Mouse (Mus musculus): Measurements from ENCODE around the gene Mnt.
A peak's percentile ranks its signal among the peaks of the same experiment; 100 is the strongest.
"Not testable (repeated sequence)": the region's sequence is repeated elsewhere in the genome, so short reads cannot be mapped to it uniquely, and the experiment has no call there.

The Mnt gene

DNA sequence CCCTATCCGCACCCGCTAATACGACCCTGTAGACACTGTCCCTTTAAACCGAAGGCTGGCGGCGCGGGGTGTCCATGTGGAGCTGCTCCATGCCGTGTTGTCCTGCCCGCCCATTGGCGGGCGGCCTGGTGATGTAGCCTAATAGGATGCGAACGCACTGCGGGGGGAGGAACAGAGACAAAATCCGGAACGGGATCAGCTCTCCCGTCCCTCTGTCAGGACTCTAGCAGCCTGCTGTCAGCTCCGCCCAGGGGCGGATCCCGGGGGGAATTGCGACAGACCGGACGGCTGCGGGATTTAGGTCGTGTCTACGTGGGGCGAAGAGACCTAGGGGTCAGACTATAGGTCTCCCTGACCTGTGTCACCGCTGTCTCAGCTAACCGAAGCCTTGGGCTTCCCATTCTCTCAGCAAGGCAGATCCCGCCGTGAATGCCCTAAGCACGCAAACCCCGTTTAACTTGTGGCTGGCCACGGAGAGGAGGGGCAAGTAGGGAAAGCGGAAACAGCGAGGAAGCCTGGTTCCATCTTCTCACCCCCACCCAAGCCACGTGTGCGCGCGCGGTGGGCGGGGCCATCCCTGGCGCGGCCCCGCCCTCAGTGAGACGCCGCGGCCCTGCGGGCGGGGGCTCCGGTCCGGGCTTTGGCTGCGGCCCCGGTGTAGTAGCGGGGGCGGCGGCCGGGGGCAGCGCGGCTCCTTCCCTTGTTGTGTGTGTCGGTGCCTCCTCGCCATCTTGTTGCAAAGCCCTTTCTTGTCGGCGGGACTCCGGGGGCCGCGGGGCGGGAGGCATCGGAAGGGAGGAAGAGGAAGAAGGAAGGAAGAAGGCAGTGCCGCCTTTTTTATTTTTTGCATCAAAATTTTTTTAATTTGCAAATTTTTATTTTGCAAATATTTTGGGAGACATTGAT, at the start of gene Mnt:
Gene Mnt (plus strand): TSS at position 665 of the 906 bp plus-strand sequence.
- DNase-seq: peak; percentile 100

DNA sequence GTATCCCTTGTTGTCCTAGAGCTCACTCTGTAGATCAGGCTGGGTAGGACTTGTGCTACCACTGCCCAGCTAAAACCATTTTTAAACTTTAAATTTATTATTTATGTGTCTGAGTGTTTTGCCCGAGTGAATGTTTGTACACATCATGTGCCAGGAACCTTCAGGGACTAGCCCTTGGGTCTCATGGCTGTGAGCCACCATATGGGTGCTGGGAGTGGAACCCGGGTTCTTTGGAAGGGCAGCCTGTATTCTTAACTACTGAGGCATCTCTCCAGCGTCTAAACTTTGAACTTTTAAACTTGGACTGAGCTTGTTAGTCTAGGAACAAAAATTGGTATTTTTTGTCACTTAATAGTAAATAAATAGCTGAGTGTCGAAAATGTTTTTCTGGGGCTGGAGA, 37.8 kb upstream of the Mnt start:
- DNase-seq: no peak

DNA sequence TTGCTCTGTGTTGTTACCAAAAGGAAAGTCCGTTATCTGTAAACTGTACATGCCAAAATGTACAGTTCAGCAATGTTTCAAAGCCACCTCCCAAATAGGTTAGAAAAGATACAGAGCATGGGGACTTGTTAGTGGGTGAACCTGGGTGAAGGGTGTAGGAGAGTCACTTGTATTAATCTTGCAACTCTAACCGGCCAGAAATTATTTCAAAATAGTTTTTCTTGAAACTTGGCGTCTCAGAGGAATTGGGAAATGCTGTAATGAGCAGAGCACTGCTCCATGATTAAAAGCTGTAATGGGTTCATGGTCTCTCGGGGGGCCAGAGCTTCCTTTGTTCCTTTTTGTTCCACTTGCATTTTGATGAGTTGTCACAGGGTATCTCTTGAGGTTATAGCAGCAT, 30.1 kb upstream of the Mnt start:
- DNase-seq: no peak

DNA sequence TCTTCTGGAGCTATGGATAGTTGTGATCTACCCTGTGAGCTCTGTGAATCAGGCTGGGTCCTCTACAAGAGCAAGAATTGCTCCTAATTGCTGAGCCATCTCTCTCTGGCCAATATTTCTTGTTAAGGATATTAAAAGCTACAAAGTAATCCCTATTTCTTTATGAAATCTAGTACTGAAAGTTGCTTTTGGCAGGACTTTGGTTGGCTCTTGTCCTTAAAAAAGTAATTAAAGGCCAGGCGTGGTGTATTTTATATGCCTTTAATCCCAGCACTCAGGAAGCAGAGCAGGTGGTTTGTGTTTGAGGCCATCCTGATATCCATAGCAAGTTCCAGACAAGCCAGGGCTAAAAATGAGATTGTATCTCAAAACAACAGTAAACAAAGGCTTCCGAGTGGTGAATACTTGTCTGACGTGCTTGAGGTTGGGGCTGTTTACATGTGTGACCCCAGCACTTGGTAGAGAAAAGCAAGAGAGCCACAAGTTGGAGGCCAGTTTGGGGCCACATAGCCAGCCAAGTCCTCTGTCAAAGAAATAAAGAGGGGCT, 26.6 kb upstream of the Mnt start:
- DNase-seq: no peak

DNA sequence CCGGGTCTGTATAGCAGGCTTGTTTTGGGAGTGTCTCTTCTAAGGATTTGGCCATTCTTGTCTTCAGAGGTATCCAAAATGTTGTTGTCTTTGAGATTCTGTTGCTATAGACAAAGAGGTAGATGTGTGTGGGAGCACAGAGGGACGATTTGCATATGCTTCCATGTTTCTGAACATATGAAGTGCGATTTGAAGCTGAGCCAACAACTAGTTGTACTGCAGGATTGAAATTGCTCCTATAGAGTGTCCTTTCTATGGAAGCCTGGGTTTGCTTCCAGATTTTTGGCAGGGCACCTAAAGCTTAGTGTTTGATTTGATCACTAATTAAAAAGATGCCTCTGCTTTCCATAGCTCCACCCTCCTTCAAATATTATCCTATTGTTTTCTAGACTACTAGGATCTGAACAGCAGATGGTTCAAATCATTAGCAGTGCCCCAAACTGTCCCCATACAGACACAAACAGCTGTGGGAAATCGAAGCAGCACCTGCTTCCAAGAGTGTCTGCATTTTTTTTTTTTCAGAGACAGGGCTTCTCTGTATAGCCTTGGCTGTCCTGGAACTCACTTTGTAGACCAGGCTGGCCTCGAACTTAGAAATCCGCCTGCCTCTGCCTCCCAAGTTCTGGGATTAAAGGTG, 23.4 kb upstream of the Mnt start:
- no peak for DNase-seq

DNA sequence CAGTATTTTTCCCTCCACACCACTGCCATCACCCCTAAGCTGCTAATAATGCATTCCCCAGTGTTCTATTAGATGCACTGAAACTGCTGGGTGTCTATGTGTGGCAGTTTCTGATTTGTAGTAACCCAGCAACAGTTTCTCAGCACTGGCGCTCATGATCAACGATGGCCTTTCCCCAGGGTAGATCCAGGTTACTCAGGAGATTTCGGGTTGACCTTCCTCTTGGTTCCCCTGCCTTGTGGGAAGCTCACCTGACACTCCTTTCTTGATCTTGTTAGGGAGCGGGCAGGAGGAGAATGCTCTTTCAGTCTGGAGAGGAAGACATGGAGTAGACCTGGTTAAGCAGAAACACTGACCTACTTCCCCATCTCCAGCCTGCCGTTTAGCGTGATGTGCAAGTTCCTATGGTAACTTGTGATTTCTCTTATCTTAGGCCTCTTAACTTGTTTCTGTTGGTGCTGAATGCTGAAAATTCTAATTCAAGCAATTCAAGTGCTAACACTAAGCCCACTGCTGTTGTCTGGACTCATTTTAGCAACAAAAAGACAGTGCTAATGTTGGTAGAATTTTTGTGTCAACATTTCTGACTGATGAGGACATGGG, 22.4 kb upstream of the Mnt start:
- DNase-seq: no peak

DNA sequence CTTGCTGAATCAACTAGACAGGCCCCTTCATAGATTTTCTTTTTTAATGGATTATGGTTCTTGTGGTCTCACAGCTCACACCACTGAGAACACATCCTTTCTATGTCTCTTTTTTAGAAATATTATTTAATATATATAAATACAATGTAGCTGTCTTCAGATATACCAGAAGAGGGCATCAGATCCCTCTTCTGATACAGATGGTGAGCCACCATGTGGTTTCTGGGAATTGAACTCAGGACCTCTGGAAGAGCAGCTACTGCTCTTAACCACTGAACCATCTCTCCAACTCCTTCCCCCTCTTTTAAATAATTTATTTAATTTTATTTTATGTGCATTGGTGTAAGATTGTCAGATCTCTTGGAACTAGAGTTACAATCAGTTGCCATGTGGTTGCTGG, 20.6 kb upstream of the Mnt start:
- no peak for DNase-seq

DNA sequence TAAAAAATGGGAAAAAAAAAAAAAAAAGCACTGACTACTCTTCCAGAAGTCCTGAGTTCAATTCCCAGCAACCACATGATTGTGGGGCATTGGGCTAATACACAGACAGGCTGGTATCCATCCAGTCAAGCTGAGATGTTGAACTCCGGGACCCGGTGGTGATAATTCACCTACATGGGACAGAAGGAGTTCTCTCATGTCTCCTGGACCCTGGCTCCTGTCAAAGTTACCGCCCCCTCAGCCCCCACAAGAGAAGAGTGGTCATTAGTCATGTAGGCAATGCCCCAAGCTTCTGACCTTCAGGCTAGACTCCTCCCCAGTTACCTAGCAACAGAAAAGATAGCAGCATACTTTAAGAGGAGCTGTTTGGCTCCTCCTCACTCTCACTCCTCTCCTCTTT, 19.7 kb upstream of the Mnt start:
- not testable (repeated sequence) for DNase-seq

DNA sequence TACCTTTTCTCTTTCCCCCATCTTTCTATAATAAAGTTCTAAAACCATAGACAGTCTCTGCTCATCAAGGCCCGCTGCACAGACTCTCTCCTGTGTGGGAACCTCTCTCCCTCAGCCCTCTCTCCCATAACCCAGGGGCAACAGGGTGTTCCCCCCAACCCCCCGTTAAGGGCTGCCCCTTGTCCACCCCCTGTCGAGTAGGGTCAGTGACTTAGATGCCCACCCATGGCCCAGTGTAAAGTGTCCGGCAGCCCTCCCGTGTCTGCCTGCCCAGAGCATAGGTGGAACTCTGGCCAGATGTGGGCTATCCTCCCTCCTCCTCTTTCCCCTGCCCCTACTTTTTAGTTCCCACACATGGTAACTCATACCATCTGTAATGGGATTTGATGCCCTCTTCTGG, 19.2 kb upstream of the Mnt start:
- no peak for DNase-seq

DNA sequence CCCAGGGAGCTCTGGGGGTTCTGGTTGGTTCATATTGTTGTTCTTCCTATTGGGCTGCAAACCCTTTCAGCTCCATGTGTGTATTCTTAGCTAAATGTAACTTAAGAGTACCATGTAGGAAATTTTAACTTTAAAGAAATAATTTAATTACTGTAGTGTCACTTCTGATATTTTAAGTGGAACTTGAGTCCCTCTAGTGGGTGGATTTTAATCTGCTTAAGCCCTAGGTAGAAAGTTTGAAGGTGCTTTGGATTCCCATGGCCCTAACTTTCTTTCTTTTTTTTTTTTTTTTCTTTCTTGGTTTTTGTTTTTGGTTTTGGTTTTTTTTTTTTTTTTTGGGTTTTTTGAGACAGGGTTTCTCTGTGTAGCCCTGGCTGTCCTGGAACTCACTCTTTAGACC, 14.9 kb upstream of the Mnt start:
- DNase-seq: no peak

DNA sequence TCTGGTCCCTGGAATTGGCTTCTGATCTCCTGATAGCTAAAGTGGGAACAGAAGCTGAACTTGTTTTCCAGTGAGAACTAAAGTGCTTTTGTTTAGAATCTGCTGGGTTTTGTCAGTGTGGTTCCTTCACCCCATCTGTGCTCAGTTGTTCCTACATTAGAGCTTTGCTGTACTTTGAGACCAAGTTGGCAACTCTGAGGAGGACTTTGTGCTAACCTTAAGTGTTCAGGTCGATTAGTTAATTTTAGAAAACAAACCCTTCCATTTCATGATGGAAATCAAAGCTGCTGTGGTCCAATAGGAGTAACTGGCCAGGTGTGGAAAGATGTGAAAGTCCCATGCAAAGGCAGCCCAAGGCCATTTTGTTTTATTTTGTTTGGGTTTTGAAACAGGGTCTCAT, 9.8 kb upstream of the Mnt start:
- DNase-seq: no peak

DNA sequence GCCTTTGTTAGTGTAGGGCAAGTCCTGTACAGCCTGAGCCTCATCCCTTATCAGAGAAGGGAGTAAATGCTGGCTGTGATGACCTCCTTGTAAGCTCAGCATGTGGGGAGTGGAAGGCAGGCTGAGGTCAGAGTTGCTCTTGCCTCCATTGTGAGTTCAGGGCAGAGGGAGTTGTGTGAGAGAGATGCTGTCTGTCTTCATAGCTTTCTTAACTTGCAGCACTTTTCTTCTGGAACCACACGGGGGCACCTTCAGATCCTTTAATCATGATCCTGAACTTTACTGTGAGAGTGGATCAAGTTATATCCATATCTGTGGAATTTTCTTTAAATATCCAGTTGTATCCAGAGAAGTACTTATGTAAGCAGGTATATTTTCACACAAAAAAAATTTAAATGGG, 9.3 kb upstream of the Mnt start:
- DNase-seq: no peak

DNA sequence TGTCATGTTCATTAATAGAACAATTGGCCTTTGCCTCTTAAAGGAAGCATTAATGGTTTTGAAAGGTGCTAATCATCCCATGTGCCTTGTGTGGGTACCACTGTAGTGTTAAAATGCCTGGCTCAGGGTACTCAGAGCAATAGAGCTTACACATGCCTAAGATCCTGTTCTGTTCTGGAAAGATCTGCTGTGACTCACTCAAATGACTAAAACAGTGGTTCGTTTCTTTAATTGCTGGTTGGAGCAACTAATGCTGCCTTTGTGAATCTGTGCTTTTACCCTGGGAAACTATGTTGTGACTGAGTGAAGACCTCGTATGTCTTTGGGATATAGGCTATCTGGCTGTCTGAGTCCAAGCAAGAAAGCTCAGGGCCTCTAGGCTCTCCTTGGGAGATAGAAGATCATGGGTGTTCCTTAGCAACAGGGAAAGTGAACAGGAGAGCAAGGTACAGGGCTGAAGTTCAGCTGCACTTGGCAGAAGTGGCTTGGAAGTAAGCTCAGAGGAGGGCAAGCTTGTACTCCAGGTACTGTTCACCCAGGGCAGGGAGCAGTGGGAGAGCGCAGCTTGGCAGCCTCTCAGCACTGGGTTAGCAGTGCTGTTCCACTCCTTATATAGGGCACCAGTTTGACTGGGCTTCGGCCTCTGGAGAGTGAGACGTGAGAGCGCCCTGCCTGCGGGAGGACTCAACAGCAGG, 7.8 kb upstream of the Mnt start:
- no peak for DNase-seq

DNA sequence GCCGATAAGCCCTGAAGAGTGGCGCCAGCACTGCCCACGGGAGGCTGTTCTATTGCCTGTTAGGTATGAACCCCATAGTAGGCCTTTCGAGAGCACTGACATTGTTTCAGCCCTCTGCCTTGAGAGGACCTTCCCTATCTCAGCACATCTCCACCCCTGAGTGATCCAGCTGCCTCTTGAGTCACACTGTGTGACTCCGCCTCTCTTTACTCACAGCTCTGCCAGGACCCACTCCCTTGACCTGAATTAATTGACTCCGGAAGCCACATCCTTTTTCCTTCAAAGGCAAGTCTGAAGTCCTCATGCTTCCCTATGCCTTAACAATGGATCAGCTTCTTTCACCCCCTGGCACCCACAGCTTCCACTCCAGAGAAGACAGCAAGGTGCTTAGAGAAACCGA, 4.6 kb upstream of the Mnt start:
- peak; percentile 20 for DNase-seq

DNA sequence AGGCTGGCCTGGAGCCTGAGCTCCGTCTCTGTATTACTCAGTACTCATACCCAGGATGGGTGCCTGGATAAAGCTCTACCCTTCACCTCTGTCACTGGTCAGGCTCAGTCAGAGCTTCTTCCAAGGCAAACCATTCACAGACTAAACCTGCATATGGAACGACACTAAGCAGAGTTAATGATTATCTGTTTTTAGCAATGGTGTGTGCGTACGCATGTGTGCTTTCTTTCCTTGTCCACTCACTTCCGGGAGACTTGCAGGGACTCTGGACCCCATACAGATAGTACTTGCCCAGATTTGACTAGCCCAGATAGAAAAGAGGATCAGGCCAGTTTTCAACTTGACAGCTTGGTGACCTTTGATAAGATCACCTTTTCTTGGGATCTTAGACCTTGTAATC, 4.0 kb upstream of the Mnt start:
- DNase-seq: no peak

DNA sequence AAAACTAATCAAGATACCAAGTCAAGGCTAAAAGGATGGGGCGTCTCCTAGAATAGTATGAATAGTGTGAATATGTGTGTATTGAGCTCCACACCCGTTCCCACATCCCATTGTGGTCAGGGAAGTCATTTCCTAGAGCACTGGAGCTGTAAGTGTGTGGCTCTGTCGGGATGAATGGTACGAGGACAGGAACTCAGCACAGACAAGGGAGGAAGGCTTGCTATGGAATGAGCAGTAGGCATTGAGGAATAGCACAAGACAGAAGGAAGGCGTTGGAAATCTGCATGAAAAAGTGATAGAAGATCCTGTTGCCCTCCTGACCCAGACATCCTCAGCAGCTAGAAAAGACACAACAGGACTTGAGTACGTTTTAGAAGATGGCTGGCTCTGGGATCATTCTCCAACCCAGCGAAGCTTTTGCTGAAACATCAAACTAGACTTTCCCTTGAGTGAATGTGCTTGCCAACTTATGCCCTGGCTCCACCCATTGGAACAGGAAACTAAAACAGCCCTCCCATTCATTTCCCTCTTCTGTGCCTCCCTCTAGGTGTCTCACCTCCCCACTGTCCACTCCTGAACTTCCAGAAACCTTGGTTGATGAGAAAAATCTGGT, 2.8 kb upstream of the Mnt start:
- peak; percentile 34 for DNase-seq

DNA sequence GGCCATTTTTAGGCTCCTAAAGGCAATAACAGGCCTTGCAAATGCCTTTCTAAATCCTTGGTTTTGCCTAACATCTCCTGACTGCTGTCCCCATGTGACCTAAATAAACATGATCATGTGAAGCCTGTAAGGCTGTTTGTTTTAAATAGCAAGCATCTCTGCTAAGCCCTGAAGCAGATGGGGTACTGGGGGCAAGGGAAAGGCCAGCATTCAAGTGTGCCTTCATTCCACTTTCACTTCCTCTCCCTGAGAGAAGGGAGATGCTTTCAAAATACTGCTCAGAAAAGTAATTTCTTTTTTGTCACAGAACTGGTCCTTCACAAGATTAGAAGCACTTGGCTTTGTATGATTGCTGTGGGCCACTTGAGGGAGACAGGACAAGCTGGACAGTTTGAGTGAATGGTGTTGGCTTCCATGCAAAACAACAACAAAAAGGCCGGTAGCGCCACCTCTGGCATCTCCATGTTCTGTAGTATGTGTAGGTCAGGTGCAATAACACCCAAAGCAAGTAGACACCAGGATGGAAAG, 2.3 kb upstream of the Mnt start:
- peak; percentile 42 for DNase-seq

DNA sequence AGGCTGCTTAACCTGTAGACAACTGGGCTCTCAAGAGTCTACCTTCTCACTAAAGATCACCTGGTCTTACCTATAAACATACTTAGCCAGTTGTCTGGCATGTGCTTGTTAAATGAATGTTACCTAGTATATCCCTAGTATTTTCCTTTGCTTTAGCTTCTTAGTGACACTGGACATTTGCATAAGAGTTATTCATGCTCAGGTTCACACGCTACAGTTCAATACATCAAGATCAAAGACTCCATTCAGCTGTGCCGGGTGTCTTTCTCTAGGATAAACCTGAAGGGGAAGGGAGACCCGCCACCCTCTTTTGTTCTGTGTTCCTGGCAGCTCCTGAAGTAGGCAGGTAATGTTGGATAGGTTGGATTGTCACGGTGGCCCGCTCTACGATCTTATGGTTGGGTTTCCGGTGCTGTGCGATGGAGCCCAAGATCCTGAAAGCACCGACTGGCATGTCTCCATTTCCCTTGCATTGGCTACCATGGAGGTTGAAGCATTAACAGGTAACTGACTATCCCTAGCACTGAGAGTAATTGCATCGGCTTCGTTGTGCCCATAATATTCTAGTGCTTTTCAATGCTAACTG, 1.7 kb upstream of the Mnt start:
- peak; percentile 59 for DNase-seq

DNA sequence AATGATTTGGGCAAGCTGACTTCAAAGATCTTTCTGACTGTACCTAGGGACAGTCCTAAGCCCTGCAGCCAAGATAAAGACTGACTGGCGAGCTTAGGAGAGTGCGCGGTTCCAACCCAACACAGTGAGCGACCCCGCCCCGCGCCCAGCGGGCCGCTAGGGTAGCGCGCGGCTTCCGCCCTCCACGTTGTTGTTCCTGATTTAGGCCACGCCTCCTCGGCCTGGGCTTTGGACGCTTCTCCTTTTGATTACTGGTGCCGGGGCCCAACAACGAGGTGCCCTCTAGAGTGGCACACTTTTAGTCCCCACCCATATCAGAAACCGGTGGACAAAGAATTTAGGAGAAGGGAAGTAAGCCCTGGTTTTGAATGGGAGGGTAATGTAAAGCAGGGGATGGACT, 908 bp upstream of the Mnt start:
- no peak for DNase-seq

DNA sequence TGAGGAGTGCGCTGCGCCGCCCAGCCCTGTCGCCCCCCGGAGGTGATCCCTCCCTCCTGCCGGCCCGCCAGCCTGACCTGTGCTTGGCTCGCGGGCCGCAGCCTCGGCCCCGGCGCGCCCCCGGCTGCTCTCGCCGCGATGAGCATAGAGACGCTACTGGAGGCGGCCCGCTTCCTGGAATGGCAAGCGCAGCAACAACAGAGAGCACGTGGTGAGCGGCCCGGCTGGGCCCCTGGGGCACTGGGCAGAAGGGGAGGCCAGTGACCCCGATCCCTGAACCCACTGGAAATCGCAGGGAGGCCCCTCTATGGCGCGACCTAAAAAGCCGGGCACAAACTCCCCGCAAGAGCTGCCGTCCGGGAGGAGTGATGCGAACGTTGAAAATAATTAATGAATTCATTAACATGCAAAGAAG, 478 bp downstream of the Mnt start:
- DNase-seq: peak; percentile 82

DNA sequence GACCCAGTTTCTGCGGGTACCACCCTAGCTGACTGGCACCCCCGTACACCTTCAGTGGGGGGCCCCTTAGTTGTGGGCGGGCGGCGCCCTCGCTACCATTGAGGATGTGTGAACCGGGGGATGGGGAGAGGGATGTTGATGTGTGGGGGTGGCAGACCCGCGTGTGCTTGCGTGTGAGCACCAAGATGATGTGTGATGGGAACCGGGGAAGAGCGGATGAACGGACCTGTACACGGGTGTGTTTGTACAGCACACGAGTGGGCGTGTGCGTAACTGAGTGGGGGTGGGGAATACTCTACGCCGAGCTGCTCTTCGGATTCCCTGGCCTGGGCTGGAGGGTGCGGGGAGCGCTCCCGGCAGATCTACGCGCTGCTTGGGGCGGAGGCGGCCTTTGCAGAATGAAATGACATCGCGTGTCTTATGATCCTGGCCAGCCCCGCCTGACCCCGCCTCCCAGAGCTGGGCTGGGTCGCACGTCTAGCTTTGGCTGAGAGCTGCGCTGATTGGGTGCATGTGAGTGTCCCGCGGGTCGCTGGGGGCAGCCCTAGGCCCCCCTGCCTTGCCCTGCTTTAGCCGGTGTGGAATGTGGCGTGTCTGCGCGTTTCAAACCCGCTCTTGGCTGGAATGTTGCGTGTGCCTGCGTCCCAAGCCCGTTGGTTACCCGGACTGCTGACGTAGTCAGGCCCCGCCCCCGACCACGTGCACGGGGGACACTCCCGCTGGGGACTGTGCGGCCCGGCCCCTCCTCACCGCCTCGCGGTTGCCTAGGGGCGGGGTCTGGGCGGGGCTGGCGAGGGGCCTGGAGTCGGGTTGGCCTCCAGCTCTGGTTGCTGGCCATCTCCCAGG, 1.1 kb downstream of the Mnt start:
- DNase-seq: peak; percentile 99
